Mouse (Mus musculus): ENCODE results near the gene Gpd1.

DNA sequence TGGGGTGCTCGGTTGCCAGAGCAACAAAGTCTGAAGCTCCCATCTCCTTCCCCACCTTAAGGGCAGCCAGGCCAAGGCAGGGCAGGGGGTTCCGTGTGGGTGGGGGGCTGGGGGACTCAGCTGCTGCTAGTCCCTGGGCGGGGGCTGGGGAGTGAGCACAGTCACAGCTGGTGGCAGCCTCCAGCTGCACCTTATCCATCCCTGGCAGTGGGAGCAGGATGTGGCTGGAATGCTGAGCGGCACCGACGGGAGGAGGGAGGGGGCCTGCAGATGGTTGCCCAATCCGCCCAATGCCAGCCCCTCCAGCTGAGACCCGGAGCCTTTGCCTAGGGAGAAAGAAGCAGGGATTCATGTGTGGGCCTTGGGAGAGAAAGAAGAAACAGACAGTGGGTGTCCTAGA, 40.2 kb upstream of the Gpd1 start:
- TF ChIP-seq CTCF (IDR thresholded peaks at IDR 0.05; ENCODE audit: low read depth) (no peak), EP300 (IDR thresholded peaks at IDR 0.05; ENCODE audit: low read depth) (no peak)

Data from liver, postnatal 0 days (tissue).